Mouse (Mus musculus): Measurements from ENCODE around the gene Aqp9.

The Aqp9 gene

GRCm38 (mm10) chr9:71067156-71067555 lies 101.3 kb downstream of the Aqp9 start:
- no peak for DNase-seq (ENCODE audit: low spot score in 2 of 2)

- no peak for DNase-seq (ENCODE audit: low spot score in 2 of 2)
Measured at GRCm38 (mm10) chr9:71066491-71066890, 102.0 kb downstream of the Aqp9 start.

- no peak for DNase-seq (ENCODE audit: low spot score in 2 of 2)
Measured at GRCm38 (mm10) chr9:71065343-71065875, 103.1 kb downstream of the Aqp9 start.

DNA sequence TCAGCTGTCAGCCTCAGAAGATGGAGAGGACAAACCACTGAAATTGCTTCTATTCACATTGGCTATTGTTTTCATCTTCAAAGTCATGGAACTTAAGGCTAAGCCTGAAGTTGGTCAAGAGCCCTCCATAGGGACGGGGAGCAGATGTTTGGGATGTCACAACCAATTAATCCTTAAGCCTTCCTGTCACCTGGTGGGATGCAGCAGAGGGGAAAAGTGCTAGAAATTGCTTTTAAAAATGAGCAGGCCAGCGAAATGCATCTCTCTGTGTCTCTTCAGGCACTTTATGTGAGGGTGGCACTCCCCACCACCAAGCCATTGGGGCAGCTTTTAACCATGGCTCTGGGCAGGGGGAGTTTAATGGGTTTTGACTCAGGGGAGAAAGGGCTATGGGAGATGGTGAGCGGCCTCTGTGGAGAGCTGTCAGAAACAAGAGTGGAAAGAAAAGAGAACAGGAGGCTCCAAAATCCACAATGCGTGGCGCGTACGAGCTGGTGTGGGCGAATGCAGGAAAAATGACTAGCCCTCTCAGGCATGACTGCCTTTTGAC lies 104.1 kb downstream of the Aqp9 start:
- DNase-seq (ENCODE audit: low spot score in 2 of 2): no peak

- no peak for DNase-seq (ENCODE audit: low spot score in 2 of 2)
Measured at GRCm38 (mm10) chr9:71063551-71063950, 104.9 kb downstream of the Aqp9 start.

DNA sequence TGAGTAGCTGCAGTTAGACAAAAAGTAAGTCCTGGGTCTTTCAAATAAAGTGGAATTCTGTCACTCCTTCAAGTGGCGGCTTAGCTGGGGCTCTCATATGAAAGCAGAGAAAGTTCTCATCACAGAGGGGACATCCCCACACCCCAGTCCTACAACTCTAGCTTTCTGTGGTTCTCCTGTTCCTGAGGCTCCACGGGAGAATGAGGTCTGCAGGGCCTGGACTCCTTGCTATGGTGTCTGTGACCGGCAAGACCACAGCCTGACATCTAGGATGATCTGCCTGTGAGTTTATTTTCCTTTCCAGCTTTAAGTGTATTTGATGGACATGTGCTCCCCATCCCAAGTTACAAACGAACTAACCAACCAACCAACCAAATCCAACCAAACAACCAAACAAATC lies 105.5 kb downstream of the Aqp9 start:
- no peak for DNase-seq (ENCODE audit: low spot score in 2 of 2)

DNA sequence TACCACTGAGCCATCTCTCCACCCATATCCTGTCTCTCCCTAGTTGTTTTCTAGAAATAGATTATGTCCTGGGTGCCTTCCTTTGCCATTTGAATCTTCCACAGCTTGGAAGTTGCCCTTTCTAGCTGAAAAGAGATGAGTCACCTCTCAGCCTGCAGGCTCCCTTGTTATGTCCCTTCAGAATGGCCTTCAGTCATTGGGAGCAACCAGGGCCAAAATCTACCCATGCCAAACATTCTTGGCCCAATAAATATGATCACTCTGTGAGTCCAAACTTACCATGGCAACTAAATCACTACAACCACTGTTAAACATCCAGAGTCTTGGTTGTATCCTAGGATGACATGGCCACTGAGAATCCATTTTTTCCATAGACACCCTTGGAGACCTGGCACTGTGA lies 106.2 kb downstream of the Aqp9 start:
- DNase-seq (ENCODE audit: low spot score in 2 of 2): no peak
